Mouse (Mus musculus) heart, adult 2 months (tissue): ENCODE data around the gene Cys1. TPM values are rescaled to one million over a fixed set of nuclear protein-coding genes. Genes with fewer than 3 reads are reported as not detected.

Experiments used
- DNase-seq, 2 experiments: peaks; one replicate each; pipeline ENCODE4 v3.0.0; 2021
- H3K27ac ChIP-seq: fragments of 200-600 bp; 2 replicates; pipeline ENCODE4 v1.8.1; 2022
- H3K27me3 ChIP-seq: fragments of 200-500 bp; 2 replicates; pipeline ENCODE4 v1.6.1; 2012; ENCODE audit warnings: mild to moderate bottlenecking, low read length, inconsistent platforms, mixed read lengths; ENCODE audit not compliant: control insufficient read depth, insufficient read depth
- H3K36me3 ChIP-seq: fragments of 200-500 bp; 2 replicates; pipeline ENCODE4 v1.6.1; 2012; ENCODE audit warnings: low read length, inconsistent platforms; ENCODE audit not compliant: control insufficient read depth, insufficient read depth
- H3K4me1 ChIP-seq: fragments of 200-500 bp; 2 replicates; pipeline ENCODE4 v1.6.1; 2011; ENCODE audit warnings: low read length; ENCODE audit not compliant: control insufficient read depth, insufficient read depth
- H3K4me3 ChIP-seq: fragments of 200-600 bp; 2 replicates; pipeline ENCODE4 v1.8.1; 2022
- H3K79me2 ChIP-seq: fragments of 200-500 bp; replicated peaks from 2 replicates; pipeline ENCODE4 v1.6.1; 2012; ENCODE audit warnings: mild to moderate bottlenecking, inconsistent platforms, low read length, moderate library complexity, mixed read lengths; ENCODE audit not compliant: control insufficient read depth, insufficient read depth
- H3K9ac ChIP-seq: fragments of 200-500 bp; 2 replicates; pipeline ENCODE4 v1.6.1; 2012; ENCODE audit warnings: low read depth, mild to moderate bottlenecking, control low read depth, inconsistent platforms, low read length, mixed read lengths
- CTCF ChIP-seq: fragments of 200-600 bp; IDR thresholded peaks from 2 replicates; pipeline ENCODE4 v1.8.1; 2022; ENCODE audit warnings: antibody characterized with exemption, mild to moderate bottlenecking, moderate library complexity
- EP300 ChIP-seq: fragments of 200-500 bp; IDR thresholded peaks from 2 replicates; pipeline ENCODE4 v1.6.1; 2011; ENCODE audit warnings: low read depth, low read length, control low read depth; ENCODE audit not compliant: insufficient read depth
- POLR2A ChIP-seq: fragments of 200-500 bp; IDR thresholded peaks from 2 replicates; pipeline ENCODE4 v1.6.1; 2011; ENCODE audit warnings: mild to moderate bottlenecking, low read depth, low read length, control low read depth; ENCODE audit not compliant: insufficient read depth
- WGBS: fragments of 180-500 bp; shearing (Covaris S2); methylation state at CpG from one replicate; pipeline ENCODE4 v1.1.7; 2018; 5-methylcytosine and 5-hydroxymethylcytosine counted together
- intact Hi-C: fragments of 180-260 bp; cut with DNase I; formaldehyde crosslinking; loops from one replicate; pipeline ENCODE4 v1.15.1; 2025
- polyA plus RNA-seq: library from polyadenylated mRNA; depleted of rRNA; stranded (reverse); fragments of >200 nt; gene quantifications from 2 replicates; pipeline ENCODE4 v1.2.3, GENCODE M21; 2012
- total RNA-seq, 2 experiments: library from RNA; stranded (reverse); gene quantifications; 2 replicates each; pipeline ENCODE4 v1.2.3; 2021

The Cys1 gene
- total and polyA plus RNA-seq, 3 experiments: 3.3 to 5.6 (median 4.0) TPM

- peaks cover 7% of the 10 kb centered on the region for H3K4me1 ChIP-seq
- intact Hi-C loops: loop anchor here (2.0 kb wide), 1 partner anchor 122 kb away; the partner anchor contains the start of gene Mboat2
- H3K79me2 ChIP-seq: no peaks in the 10 kb centered on the region
- peak overlapping the region; percentile 50 for H3K4me3 ChIP-seq
- DNase-seq: no peak
- H3K36me3 ChIP-seq: no peaks in the 10 kb centered on the region
- TF ChIP-seq CTCF (no peak), EP300 (no peak), POLR2A (no peak)
- H3K27me3 ChIP-seq: no peaks in the 10 kb centered on the region
- WGBS: 3% methylated on average over 17 of the region's 17 CpGs
- H3K27ac ChIP-seq: no peak overlapping the region
- H3K9ac ChIP-seq: 0 out of 2 replicates have a peak overlapping the region, but pooled peaks have one; percentile 47
Measured at GRCm38 (mm10) chr12:24708824-24709218, 27.2 kb upstream of the Cys1 start.

DNA sequence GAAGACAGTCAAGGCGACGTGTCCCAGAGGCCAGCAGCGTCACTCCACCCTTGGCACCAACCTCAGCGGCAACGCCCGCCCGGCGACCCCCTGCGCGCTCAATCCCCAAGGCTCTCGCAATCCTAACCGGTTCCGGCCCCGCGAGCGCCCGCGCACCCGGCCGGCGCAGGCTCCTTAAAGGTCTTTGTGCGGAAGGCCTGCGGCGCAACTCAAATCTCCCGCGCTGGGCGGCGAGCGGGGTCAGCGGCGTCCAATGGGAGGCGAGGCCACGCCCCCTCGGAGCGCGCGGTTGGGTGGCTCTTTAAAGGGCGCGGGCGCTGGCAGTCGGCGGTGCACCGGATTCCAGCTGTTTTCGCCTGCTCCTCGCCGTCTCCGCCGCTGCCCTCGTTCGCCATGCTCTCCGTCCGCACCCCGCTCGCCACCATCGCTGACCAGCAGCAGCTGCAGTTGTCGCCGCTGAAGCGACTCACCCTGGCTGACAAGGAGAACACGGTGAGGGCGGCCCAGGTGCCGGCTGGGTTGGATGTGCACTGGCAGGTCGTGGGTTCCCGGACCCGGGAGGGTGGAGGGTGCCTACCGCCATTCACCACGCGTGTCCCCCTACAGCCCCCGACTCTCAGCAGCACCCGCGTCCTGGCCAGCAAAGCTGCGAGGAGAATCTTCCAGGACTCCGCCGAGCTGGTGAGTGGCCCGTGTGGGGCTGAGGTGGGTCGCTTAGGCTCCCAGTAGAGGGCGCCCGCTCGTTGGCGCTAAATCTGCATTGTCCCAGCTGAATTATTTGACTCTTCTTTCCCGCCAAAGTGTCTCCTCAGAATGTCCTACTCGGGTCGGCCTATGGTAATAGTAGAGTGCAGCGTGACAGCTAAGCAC is 26.6 kb upstream of the Cys1 start, which contains the start of gene Rrm2:
Gene Rrm2 (plus strand): TSS at position 288 of the 870 bp plus-strand sequence.
- H3K27ac ChIP-seq: peak within 1 kb of the TSS; percentile 74
- H3K9ac ChIP-seq: peak within 1 kb of the TSS; percentile 87
- under 1% methylated on average over 83 of the region's 83 CpGs for WGBS
- DNase-seq: peak; percentile 95 to 96
- no peaks in the 10 kb centered on the region for H3K79me2 ChIP-seq
- H3K36me3 ChIP-seq: no peaks in the 10 kb centered on the region
- no peaks in the 10 kb centered on the region for H3K27me3 ChIP-seq
- TF ChIP-seq POLR2A (no peak; the same call in 1 of the 2 replicates), CTCF (peak; percentile 90)
- H3K4me1 ChIP-seq: peaks cover 7% of the 10 kb centered on the region
- intact Hi-C loops: loop anchor here (2.0 kb wide), 1 partner anchor 123 kb away; the partner anchor contains the start of gene Mboat2
- H3K4me3 ChIP-seq: peak within 1 kb of the TSS; percentile 50

DNA sequence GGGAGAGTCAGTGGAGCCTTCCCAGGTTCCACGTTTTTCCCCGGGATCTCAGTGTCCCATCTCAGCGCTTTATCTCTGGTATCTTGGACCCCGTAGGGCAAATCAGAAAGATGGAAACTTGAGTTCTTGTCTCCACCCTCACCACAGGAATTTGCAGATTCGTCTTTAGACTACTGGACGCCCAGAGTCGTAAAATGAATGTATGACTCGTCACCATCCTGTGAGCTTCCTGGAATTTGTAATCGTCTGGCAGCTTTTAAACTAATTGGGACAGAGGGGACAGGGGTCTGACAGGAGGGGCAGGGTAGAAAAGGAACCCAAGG is 25.8 kb upstream of the Cys1 start:
- Histone ChIP-seq H3K27ac (no peak overlapping the region), H3K27me3 (no peaks in the 10 kb centered on the region), H3K4me3 (no peak overlapping the region), H3K4me1 (peaks cover 7% of the 10 kb centered on the region), H3K36me3 (no peaks in the 10 kb centered on the region), H3K9ac (no peak overlapping the region), H3K79me2 (no peaks in the 10 kb centered on the region)
- no peak for DNase-seq
- under 1% methylated on average over 9 of the region's 9 CpGs for WGBS
- TF ChIP-seq EP300: no peak
- TF ChIP-seq CTCF: no peak
- TF ChIP-seq POLR2A: no peak
- intact Hi-C loops: no loop called here

- TF ChIP-seq CTCF (no peak), POLR2A (no peak), EP300 (no peak)
- Histone ChIP-seq H3K4me1 (peaks cover 7% of the 10 kb centered on the region), H3K79me2 (no peaks in the 10 kb centered on the region), H3K4me3 (no peak overlapping the region), H3K27ac (no peak overlapping the region), H3K36me3 (no peaks in the 10 kb centered on the region), H3K27me3 (no peaks in the 10 kb centered on the region), H3K9ac (no peak overlapping the region)
- intact Hi-C loops: no loop called here
- no peak for DNase-seq
- 9% methylated on average over 27 of the region's 27 CpGs for WGBS
Measured at GRCm38 (mm10) chr12:24706764-24707479, 25.3 kb upstream of the Cys1 start.

GRCm38 (mm10) chr12:24705502-24706263 is 24.1 kb upstream of the Cys1 start:
- no peaks in the 10 kb centered on the region for H3K27me3 ChIP-seq
- no peak overlapping the region for H3K27ac ChIP-seq
- intact Hi-C loops: no loop called here
- TF ChIP-seq CTCF (no peak), POLR2A (no peak), EP300 (no peak)
- 96% methylated on average over 15 of the region's 15 CpGs for WGBS
- no peaks in the 10 kb centered on the region for H3K36me3 ChIP-seq
- H3K4me1 ChIP-seq: peaks cover 7% of the 10 kb centered on the region
- DNase-seq: no peak
- H3K4me3 ChIP-seq: no peak overlapping the region
- H3K79me2 ChIP-seq: no peaks in the 10 kb centered on the region
- H3K9ac ChIP-seq: no peak overlapping the region
